Mouse (Mus musculus) forebrain, embryonic 14.5 days (tissue): ENCODE results near the gene Naa35. TPM values are rescaled to one million over a fixed set of nuclear protein-coding genes. Genes with fewer than 3 reads are reported as not detected.

ENCODE experiments used
- ATAC-seq: fragments of 200-750 bp; cut with Nextera tagmentation; 2 replicates; pipeline ENCODE4 v1.8.0; 2017; ENCODE audit warnings: mild to moderate bottlenecking, moderate library complexity
- DNase-seq: peaks from one replicate; pipeline ENCODE4 v3.0.0-alpha.2; 2015; ENCODE audit warnings: low spot score
- H3K27ac ChIP-seq: fragments of 300-500 bp; sonication (generic); 2 replicates; pipeline ENCODE4 v1.5.1; 2014; ENCODE audit warnings: low read depth, mild to moderate bottlenecking, control low read depth, low read length, moderate library complexity
- H3K27me3 ChIP-seq: fragments of 300-500 bp; sonication (generic); replicated peaks from 2 replicates; pipeline ENCODE4 v1.6.1; 2014; ENCODE audit warnings: low read length, control low read depth, mixed read lengths; ENCODE audit not compliant: control insufficient read depth, insufficient read depth
- H3K36me3 ChIP-seq: fragments of 300-500 bp; sonication (generic); 2 replicates; pipeline ENCODE4 v1.6.1; 2014; ENCODE audit warnings: low read length, control low read depth; ENCODE audit not compliant: control insufficient read depth, insufficient read depth
- H3K4me1 ChIP-seq: fragments of 300-500 bp; sonication (generic); 2 replicates; pipeline ENCODE4 v1.6.1; 2014; ENCODE audit warnings: antibody characterized with exemption, low read length, control low read depth; ENCODE audit not compliant: control insufficient read depth, insufficient read depth
- H3K4me2 ChIP-seq: fragments of 300-500 bp; sonication (generic); 2 replicates; pipeline ENCODE4 v1.6.1; 2014; ENCODE audit warnings: mild to moderate bottlenecking, control low read depth, low read length
- H3K4me3 ChIP-seq: fragments of 300-500 bp; sonication (generic); 2 replicates; pipeline ENCODE4 v1.5.1; 2014; ENCODE audit warnings: low read depth, low read length, control low read depth
- H3K9ac ChIP-seq: fragments of 300-500 bp; sonication (generic); 2 replicates; pipeline ENCODE4 v1.6.1; 2014; ENCODE audit warnings: mild to moderate bottlenecking, low read length, control low read depth, moderate library complexity
- H3K9me3 ChIP-seq: fragments of 300-500 bp; sonication (generic); replicated peaks from 2 replicates; pipeline ENCODE4 v1.6.1; 2016; ENCODE audit warnings: low read length, control low read depth, mixed read lengths; ENCODE audit not compliant: control insufficient read depth
- WGBS: fragments of 180-500 bp; shearing (Covaris S2); extraction: QIAGEN DNeasy Blood & Tissue Kit; methylation state at CpG from one replicate; pipeline ENCODE4 v1.1.7; 2014; 5-methylcytosine and 5-hydroxymethylcytosine counted together
- polyA plus RNA-seq: library from polyadenylated mRNA; unstranded; fragments of >200 nt; fragmentation: Nextera tagmentation; extraction: Ambion mirVana; gene quantifications from 2 replicates; pipeline ENCODE4 v1.2.1, GENCODE M21; 2014

The Naa35 gene
- polyA plus RNA-seq, 1 experiment from 2014 or later = 157 TPM

GRCm38 (mm10) chr13:59661966-59662365, 76.9 kb downstream of the Naa35 start:
- no peaks in the 10 kb centered on the region for H3K27me3 ChIP-seq
- peaks cover 63% of the 10 kb centered on the region for H3K36me3 ChIP-seq
- H3K4me3 ChIP-seq = no peak overlapping the region
- no peaks in the 10 kb centered on the region for H3K9me3 ChIP-seq
- H3K27ac ChIP-seq = no peak overlapping the region
- no peak overlapping the region for H3K4me2 ChIP-seq
- peaks cover 6% of the 10 kb centered on the region; the same call in 1 of the 2 replicates for H3K4me1 ChIP-seq
- DNase-seq (no peak), ATAC-seq (no peak)
- no peak overlapping the region for H3K9ac ChIP-seq
- 97% methylated on average over 12 of the region's 12 CpGs for WGBS

- Histone ChIP-seq H3K36me3 (peaks cover 59% of the 10 kb centered on the region), H3K9me3 (no peaks in the 10 kb centered on the region)
- 95% methylated on average over 19 of the region's 19 CpGs for WGBS
These were observed 79.1 kb downstream of the Naa35 start for GRCm38 (mm10) chr13:59663939-59664712.

GRCm38 (mm10) chr13:59667763-59668162, 82.7 kb downstream of the Naa35 start:
- ATAC-seq (no peak; the same call in 1 of the 2 replicates), DNase-seq (no peak)
- Histone ChIP-seq H3K4me3 (no peak overlapping the region), H3K4me2 (no peak overlapping the region), H3K36me3 (peaks cover 35% of the 10 kb centered on the region), H3K27me3 (no peaks in the 10 kb centered on the region), H3K27ac (no peak overlapping the region), H3K4me1 (no peaks in the 10 kb centered on the region; the same call in 1 of the 2 replicates), H3K9ac (no peak overlapping the region), H3K9me3 (no peaks in the 10 kb centered on the region)
- 88% methylated on average over 5 of the region's 5 CpGs for WGBS

More at GRCm38 (mm10) chr13:59663939-59664712, 79.1 kb downstream of the Naa35 start:
- DNase-seq (no peak), ATAC-seq (no peak)
- Histone ChIP-seq H3K4me1 (no peaks in the 10 kb centered on the region), H3K4me3 (no peak overlapping the region), H3K27me3 (no peaks in the 10 kb centered on the region), H3K9ac (no peak overlapping the region), H3K4me2 (no peak overlapping the region), H3K27ac (no peak overlapping the region)

GRCm38 (mm10) chr13:59668501-59669093, 83.5 kb downstream of the Naa35 start:
- no peaks in the 10 kb centered on the region for H3K27me3 ChIP-seq

GRCm38 (mm10) chr13:59669946-59670345, 84.9 kb downstream of the Naa35 start:
- Histone ChIP-seq H3K36me3 (peaks cover 15% of the 10 kb centered on the region), H3K9me3 (no peaks in the 10 kb centered on the region), H3K27me3 (no peaks in the 10 kb centered on the region), H3K4me3 (no peak overlapping the region), H3K4me1 (peaks cover 5% of the 10 kb centered on the region), H3K9ac (no peak overlapping the region), H3K4me2 (no peak overlapping the region), H3K27ac (no peak overlapping the region)
- 82% methylated on average over 10 of the region's 10 CpGs for WGBS
- ATAC-seq (no peak), DNase-seq (no peak)

More at GRCm38 (mm10) chr13:59668501-59669093, 83.5 kb downstream of the Naa35 start:
- 87% methylated on average over 11 of the region's 11 CpGs for WGBS
- Histone ChIP-seq H3K9me3 (no peaks in the 10 kb centered on the region), H3K4me2 (no peak overlapping the region), H3K36me3 (peaks cover 29% of the 10 kb centered on the region), H3K4me3 (no peak overlapping the region), H3K9ac (no peak overlapping the region), H3K27ac (no peak overlapping the region), H3K4me1 (peaks cover 3% of the 10 kb centered on the region)
- ATAC-seq (no peak), DNase-seq (no peak)

- no peak overlapping the region for H3K4me3 ChIP-seq
- no peak overlapping the region for H3K9ac ChIP-seq
- no peak overlapping the region for H3K27ac ChIP-seq
- H3K9me3 ChIP-seq = no peaks in the 10 kb centered on the region
- no peaks in the 10 kb centered on the region for H3K27me3 ChIP-seq
- DNase-seq (peak; percentile 36), ATAC-seq (no peak)
- peaks cover 5% of the 10 kb centered on the region for H3K4me1 ChIP-seq
- peaks cover 8% of the 10 kb centered on the region; the same call in 1 of the 2 replicates for H3K36me3 ChIP-seq
- 56% methylated on average over 2 of the region's 2 CpGs for WGBS
- no peak overlapping the region for H3K4me2 ChIP-seq
These were observed 86.5 kb downstream of the Naa35 start for GRCm38 (mm10) chr13:59671521-59671920.

- DNase-seq = no peak
- peak overlapping the region; percentile 2; the same call in 1 of the 2 replicates for H3K27ac ChIP-seq
- no peak overlapping the region for H3K9ac ChIP-seq
- H3K36me3 ChIP-seq = 0 out of 2 replicates have a peak, but pooled peaks cover 2% of the 10 kb centered on the region
- H3K9me3 ChIP-seq = no peaks in the 10 kb centered on the region
- no peaks in the 10 kb centered on the region for H3K27me3 ChIP-seq
- peaks cover 5% of the 10 kb centered on the region for H3K4me1 ChIP-seq
- 82% methylated on average over 6 of the region's 6 CpGs for WGBS
- ATAC-seq = no peak
- no peak overlapping the region for H3K4me3 ChIP-seq
- no peak overlapping the region for H3K4me2 ChIP-seq
These were observed 87.2 kb downstream of the Naa35 start for GRCm38 (mm10) chr13:59672248-59672647.

- no peak overlapping the region for H3K27ac ChIP-seq
- H3K4me3 ChIP-seq = peak overlapping the region; percentile 81
- H3K9me3 ChIP-seq = no peaks in the 10 kb centered on the region
- H3K27me3 ChIP-seq = no peaks in the 10 kb centered on the region
- peaks cover 5% of the 10 kb centered on the region for H3K4me1 ChIP-seq
- peak overlapping the region; percentile 74 for H3K4me2 ChIP-seq
- H3K36me3 ChIP-seq = no peaks in the 10 kb centered on the region
- 14% methylated on average over 7 of the region's 7 CpGs for WGBS
- ATAC-seq (no peak), DNase-seq (peak; percentile 26)
- H3K9ac ChIP-seq = peak overlapping the region; percentile 90
These were observed 88.5 kb downstream of the Naa35 start for GRCm38 (mm10) chr13:59673597-59673996.

GRCm38 (mm10) chr13:59674215-59674614, 89.2 kb downstream of the Naa35 start:
- peak overlapping the region; percentile 90 for H3K9ac ChIP-seq
- no peaks in the 10 kb centered on the region for H3K36me3 ChIP-seq
- peak overlapping the region; percentile 81 for H3K4me3 ChIP-seq
- peak overlapping the region; percentile 87 for H3K27ac ChIP-seq
- no peaks in the 10 kb centered on the region for H3K27me3 ChIP-seq
- ATAC-seq (peak; percentile 25; the same call in 1 of the 2 replicates), DNase-seq (peak; percentile 80)
- no peaks in the 10 kb centered on the region for H3K9me3 ChIP-seq
- WGBS = 2% methylated on average over 3 of the region's 3 CpGs
- peak overlapping the region; percentile 74 for H3K4me2 ChIP-seq
- peaks cover 5% of the 10 kb centered on the region for H3K4me1 ChIP-seq
